Mouse (Mus musculus) cortical plate, adult 2 months (tissue): ENCODE data around the gene Itih1.

Source experiments
- CTCF ChIP-seq: fragments of 200-500 bp; IDR thresholded peaks from 2 replicates; pipeline ENCODE4 v1.5.1; 2011; ENCODE audit warnings: mild to moderate bottlenecking, control low read depth, low read length; ENCODE audit not compliant: insufficient read depth; ENCODE audit errors: extremely low read depth
- POLR2A ChIP-seq: fragments of 200-500 bp; IDR thresholded peaks from 2 replicates; pipeline ENCODE4 v1.6.1; 2011; ENCODE audit warnings: mild to moderate bottlenecking, low read length, control low read depth; ENCODE audit not compliant: insufficient read depth; ENCODE audit errors: extremely low read depth

- TF ChIP-seq CTCF, result no peak
- TF ChIP-seq POLR2A, result no peak
Measured at GRCm38 (mm10) chr14:30906001-30906400, 37.1 kb downstream of the Itih1 start.
